Mouse (Mus musculus): ENCODE results near the gene H2afx.
"Not testable (repeated sequence)": the region's sequence is repeated elsewhere in the genome, so short reads cannot be mapped to it uniquely, and the experiment has no call there.

H2afx gene

DNA sequence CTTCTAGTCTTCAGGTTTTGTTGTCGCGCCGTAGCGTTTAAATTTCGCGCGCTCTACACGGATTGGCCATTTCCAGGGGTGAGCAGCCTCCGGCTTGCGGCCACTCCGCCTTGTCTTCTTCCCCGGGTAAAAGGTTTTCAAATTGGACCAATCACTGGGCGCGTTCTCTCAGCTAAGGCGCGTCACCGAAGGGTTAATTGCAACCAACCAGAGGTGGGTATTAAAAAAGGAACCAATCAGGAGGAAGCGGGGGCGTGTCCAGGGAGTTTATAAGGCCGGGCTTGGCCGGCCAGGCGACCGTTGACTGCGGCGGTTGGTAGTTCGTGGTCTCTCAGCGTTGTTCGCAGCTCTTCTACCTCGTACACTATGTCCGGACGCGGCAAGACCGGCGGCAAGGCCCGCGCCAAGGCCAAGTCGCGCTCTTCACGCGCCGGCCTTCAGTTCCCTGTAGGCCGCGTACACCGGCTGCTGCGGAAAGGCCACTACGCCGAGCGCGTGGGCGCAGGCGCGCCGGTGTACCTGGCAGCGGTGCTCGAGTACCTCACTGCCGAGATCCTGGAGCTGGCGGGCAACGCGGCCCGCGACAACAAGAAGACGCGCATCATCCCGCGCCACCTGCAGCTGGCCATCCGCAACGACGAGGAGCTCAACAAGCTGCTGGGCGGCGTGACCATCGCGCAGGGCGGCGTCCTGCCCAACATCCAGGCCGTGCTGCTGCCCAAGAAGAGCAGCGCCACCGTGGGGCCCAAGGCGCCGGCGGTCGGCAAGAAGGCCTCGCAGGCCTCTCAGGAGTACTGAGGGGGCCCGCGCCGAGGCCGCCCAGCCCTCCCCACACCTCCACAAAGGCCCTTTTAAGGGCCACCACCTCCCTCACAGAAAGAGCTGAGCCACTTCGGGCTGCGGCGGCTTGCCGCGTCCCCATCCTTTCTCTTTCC lies at the start of gene H2afx:
TSS of gene H2afx (plus strand) at position 299 of the 935 bp plus-strand sequence.
- DNase-seq (ENCODE audit: low read depth, low spot score): peak; percentile 98

DNA sequence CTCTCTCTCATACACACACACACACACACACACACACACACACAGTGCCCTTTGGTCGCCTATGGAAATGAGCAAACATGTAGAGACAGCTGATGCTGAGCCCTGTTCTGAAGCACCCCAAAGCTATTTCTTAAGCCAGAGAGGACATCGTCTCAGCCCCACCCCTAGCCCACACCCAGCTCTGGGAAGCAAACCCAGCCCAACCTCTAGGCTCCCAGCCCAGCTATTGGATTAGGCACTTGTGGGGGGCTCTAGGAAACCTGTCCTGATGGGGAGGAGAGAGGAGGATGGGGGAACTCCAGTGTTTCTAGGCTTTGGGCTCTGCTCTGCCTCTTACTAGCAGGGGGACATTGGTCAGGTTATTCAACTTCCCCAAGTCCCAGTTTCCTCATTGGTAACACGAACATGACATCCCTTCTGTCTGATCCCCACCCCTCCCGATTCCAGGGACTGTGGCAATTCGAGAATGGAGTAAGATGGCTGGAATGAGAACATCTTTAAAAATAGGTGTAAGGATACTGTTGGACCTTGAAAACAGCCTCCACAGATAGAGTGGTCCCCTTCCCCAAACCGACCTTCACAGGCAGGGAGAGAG lies 48.1 kb upstream of the H2afx start:
- no peak for DNase-seq (ENCODE audit: low read depth, low spot score)

DNA sequence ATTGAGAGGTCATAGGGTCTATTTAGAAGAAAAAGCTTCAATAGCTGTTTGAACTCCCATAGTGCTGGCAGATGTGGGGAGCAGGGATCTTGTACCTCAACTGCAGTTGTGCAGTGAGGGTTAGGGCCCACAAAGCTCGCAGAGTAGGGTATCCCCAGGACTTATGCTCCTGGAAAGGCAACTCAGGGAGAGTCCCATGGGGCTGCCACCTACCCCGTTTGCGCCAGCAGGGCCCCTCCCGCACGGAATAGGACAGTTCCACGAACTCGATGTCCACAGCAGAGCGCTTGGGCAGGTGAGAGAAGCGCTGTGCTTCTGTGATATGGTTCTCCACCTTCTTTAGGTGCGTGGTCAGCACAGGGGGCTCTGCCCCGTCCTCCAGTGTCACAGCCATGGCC lies 47.5 kb upstream of the H2afx start:
- no peak for DNase-seq (ENCODE audit: low read depth, low spot score)

DNA sequence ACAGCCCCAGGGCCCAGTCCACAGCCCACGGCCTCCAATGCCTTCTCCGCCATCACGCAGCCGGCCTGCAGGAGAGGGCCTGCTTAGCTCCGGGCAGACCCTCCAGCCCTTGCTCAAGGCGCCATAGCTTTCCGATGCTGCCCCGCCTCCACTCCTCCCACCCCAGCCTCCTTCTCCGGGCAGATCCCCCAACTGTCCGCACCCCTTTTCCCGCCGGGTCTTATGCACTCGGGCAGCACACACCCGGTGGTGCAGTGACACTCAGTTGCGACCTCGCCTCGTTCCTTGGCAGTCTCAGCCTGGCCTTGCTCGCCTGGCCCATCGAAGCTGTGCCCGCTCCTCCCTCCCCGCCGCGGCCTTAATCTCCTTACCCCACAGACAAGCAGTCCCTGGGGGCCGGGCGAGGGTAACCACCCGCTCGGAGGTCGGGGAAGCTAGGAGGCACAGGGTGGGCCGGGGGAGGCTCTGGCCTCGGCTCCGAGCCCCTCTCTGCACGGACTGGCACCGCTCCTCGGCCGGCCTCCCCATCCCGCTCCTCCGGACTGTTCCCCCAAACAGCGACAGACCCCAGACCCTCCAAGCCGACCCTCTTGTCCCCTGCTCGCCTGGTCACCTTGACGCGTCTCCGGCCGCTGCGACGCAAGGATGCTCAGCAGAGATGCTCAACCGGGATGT lies 47.0 kb upstream of the H2afx start:
- peak; percentile 34 for DNase-seq (ENCODE audit: low read depth, low spot score)

DNA sequence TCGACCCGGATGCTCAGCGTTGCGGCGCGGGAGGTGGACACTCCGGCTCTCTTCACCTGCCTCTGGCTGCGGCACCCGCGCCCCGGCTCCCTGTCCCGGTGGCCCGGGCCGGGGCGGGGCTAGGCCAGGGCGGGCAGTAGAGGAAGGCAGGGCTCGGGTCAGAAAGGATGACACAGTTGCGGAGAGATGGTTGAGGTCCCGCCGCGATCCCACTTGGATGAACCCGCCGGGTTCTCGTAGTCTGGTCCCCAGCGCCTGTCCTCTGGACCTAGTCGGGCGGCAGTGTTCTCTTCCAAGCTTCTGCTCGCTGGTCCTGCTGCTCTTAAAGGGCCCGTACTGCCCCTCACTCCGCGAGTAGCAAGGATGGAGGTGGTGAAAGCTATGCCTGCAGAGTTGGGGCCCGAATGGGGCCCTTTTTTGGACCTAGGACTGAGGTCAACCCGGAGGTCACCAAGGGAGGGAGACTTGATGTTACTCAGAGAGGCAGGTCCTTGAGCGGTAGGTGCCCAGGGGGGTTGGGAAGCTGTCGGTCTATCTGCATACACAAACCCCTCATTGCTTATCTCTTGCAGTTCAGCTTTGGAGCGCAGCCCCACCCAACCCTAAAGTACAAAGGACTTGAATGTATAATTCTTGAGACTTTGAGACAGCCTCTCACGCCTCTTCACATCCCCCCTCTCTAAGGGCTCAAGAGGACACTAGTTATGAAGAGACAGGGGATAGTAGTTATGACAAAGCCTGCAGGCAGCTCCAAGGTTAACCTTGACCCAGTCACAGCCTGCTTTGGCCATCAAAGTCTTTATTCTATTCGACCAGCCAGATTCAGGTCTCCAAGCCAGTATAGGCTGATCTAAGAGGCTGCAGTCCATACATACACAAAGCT lies 46.2 kb upstream of the H2afx start, which contains the start of gene Abcg4:
TSS of gene Abcg4 (minus strand) at position 540 of the 883 bp plus-strand sequence.
- DNase-seq (ENCODE audit: low read depth, low spot score): peak; percentile 41

DNA sequence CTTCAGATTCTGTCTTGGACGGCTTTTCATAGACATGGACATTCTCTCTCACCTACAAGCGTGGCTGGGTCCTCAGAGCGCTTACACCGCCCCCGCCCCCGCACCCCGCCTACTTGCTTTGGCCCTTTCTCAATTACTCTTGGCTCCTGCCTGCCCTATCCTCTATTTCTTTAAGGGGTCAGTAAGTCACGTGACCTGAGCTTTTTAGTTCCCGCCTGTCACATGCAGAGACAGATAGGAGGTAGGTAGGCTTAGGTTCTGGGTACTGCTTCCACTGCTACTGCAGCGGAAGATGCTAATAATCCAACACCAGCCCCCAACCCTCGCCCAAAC lies 45.6 kb upstream of the H2afx start:
- no peak for DNase-seq (ENCODE audit: low read depth, low spot score)

DNA sequence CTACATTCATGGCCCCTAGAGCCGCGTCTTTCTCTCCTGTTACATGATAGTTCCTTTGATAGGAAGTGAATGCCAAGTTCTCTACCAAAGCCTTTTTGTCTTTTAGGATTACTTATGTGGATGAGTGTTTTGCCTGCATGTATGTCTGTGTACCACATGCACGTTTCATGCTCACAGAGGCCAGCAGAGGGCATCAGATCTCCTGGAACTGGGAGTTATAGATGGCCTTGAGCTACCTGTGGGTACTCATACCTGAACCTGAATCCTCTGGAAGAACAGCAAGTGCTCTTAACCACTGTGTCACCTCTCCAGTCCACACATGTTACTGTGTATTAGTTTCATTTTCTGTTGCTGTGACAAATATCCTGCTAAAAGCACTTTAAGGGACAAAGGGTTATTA lies 42.0 kb upstream of the H2afx start:
- DNase-seq (ENCODE audit: low read depth, low spot score): peak; percentile 80

- DNase-seq (ENCODE audit: low read depth, low spot score): not testable (repeated sequence)
Measured at GRCm38 (mm10) chr9:44300001-44300400, 34.5 kb upstream of the H2afx start.

- peak; percentile 99 for DNase-seq (ENCODE audit: low read depth, low spot score)
Measured at GRCm38 (mm10) chr9:44305466-44306079, 28.9 kb upstream of the H2afx start, which contains the start of gene Hinfp. Gene Hinfp, minus strand, starts transcription at chr9:44305671.

- DNase-seq (ENCODE audit: low read depth, low spot score): no peak
Measured at GRCm38 (mm10) chr9:44306532-44306931, 28.0 kb upstream of the H2afx start.

GRCm38 (mm10) chr9:44307248-44307647 lies 27.2 kb upstream of the H2afx start:
- no peak for DNase-seq (ENCODE audit: low read depth, low spot score)

DNA sequence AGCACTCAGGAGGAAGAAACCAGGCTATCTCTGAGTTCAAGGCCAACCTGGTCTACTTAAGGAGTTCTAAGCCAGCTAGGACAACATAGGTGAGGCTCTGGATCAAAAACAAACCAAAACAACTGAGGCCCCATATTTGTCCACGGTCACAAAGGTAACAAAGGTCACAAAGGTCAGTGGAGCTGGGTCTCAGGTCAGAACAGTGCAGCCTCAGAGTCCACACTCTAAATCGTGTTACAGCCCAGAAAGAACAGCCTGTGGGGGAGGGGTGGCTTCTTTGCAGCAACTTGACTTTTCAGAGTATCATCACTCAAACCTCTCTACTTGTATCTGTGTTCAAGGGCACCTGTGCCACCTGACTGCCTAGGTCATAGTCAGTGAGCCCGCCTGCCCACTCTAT lies 24.7 kb upstream of the H2afx start:
- DNase-seq (ENCODE audit: low read depth, low spot score): no peak

DNA sequence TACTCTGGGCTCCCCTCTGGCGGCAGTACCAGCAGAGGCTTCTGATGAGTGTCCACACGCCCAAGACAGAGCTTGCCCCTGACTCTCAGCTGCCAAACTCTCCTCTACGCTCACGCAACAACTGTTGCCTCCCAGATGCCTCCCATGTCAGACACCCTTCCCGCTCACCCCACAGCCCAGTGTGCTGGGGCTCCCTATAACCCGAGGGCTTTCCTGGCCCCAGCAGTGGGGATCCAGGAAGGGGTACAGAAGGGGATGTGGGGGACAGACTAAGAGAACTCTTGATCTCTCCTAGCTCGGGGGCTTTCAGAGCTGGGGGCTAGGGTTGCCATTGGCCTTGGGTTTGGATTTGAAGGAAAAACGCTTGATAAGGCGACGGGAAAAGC lies 23.8 kb upstream of the H2afx start:
- DNase-seq (ENCODE audit: low read depth, low spot score): no peak

DNA sequence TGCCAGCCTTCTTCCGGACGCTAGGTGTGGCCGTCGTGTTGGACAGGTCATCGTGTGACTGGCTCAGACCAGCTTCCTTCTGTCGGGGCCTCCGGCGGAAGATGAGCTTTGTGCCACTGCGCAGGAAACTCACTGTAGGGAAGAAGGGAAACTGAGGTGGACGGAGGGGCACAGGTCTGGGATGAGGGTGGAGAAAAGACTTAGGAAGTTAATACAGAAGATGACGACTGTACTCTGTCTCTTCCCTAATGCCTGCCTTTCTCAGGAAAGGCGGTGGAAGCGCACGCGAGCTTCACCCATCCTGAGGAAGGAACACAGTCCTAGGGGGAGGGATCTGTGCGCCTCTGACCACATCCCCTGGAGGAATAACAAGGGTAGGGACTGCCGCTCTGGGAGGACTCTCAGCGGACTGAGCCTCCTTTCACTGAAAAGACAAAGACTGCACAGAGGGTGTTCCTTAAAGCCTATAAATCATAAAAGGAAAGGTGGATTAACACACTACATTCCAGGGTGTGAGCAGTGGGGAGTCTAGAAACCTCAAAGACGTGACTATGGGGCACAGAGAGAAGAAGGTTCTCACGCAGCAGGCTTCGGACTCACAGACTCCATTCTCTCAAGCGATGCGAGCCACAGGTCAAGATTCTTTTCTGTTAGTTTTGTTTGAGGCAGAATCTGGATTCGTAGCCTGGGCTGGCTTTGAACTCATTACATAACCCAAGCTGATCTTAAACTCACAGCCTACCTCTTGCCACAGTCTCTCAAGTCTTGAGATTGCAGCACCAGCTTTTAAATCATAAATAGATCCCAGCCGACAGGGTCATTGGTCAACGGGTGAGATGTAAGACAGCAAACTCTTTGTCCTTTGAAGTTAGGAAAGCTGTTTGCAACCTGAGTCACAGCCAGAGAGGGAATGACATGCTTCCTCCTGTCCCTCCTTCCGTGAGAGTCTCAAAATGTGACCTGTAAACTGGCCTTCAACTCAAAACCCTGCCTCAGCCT lies 23.1 kb upstream of the H2afx start:
- no peak for DNase-seq (ENCODE audit: low read depth, low spot score)

DNA sequence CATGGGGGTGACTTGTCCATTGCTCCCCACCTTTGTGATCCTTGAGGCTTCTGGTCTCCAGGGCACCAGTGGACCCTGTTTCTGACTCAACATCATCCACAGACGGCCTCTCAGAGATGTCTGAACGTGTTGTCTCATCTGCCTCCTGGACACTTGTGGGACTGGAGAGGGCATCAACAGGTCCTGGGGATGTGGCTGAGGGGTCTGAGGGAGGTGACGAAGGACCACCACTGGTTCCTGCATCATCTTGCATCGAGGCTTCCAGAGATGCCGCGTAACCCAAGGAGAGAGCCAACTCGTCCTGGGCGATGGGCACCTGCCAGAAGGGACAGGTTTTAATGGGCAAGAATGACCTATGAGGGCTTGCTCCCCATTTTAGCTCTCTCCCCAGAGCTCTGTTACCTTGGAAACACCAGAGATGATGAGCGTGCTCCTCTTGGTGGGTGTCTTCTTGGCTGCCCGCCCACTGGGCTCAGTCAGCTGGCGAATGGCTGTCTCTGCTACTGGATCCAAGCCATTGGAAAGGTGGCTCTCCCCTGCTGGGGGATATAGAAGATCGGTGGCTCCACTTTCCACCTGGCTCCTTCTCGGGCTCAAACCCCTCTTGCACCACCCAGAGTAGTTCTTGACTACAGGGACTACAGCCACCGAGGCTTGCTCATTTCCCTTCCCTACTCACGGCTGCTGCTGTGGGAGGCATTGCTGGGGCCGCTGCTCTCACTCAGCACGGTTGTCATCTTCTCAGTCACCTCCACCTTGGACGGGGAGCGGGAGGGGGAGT lies 20.8 kb upstream of the H2afx start:
- no peak for DNase-seq (ENCODE audit: low read depth, low spot score)

GRCm38 (mm10) chr9:44314257-44314547 lies 20.3 kb upstream of the H2afx start:
- DNase-seq (ENCODE audit: low read depth, low spot score): no peak

- DNase-seq (ENCODE audit: low read depth, low spot score): no peak
Measured at GRCm38 (mm10) chr9:44314910-44315309, 19.6 kb upstream of the H2afx start.

DNA sequence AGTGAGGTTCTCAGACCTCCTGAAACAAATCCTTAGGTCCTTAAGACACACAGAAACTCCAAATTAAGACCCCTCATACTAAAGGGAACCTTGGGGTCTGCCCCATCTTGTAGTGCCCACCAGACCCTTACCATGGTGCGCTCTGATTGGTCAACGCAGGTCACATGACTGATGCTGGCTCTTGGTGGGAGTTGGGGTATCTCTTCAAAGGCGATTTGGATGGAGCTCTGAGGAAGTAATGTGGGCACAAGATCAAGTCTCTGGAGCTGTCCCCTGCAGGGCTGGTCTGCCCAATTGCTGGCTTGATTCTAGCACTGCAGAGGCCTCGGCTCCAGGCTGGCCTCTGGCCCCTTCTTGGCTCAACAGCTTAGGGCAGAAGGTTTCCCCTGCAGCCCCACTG lies 17.0 kb upstream of the H2afx start:
- no peak for DNase-seq (ENCODE audit: low read depth, low spot score)
